Mouse (Mus musculus) bone marrow, adult 2 months (tissue): Measurements from ENCODE around the gene Dock1.

Experiments used
- CTCF ChIP-seq: fragments of 200-500 bp; IDR thresholded peaks from 2 replicates; pipeline ENCODE4 v1.5.1; 2011; ENCODE audit warnings: low read length, control low read depth; ENCODE audit not compliant: control insufficient read depth, insufficient read depth
- POLR2A ChIP-seq: fragments of 200-500 bp; IDR thresholded peaks from 2 replicates; pipeline ENCODE4 v1.6.1; 2011; ENCODE audit warnings: low read depth, mild to moderate bottlenecking, control low read depth, low read length, borderline replicate concordance; ENCODE audit not compliant: control insufficient read depth

DNA sequence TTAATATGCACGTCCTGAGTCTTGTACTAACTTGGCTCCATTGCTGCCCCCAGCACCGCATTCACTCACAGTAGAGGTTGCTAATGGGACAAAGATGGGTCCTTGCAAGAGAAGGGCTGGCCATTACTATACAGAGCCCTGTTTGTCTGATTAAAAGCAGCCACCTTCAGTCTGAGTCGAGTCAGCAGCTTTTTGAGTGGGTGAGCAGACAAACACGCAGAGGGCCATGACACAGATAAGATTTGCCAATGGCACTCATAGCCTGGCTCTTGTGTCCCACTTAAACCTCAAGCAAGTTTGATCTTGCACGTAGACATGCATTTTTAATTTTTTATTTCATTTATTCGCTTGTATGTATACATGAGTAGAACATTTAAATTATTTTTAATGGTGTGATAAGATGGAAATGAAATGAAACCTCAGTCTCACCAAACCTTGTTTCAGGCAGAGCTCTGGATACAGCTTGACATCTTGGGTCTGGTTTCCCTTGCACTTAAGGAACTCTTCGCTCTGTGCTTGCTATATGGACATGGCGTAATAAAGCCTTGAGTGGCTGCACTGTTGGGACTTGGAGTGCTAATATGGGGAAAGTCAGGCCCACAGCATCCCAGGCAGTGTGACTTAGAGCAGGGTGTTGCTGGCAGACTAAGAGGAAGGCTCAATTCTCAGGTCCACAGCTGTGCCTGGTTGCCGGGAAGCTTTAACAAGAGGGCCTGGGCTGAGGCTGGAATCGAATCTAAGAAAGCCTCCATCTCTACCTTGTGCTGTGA, 455.0 kb downstream of the Dock1 start:
- TF ChIP-seq POLR2A (no peak), CTCF (no peak)
